Mouse (Mus musculus) embryo, embryonic 11.5 days (tissue): Measurements from ENCODE around the gene Adcyap1r1.
A peak's percentile ranks its signal among the peaks of the same experiment; 100 is the strongest.

Experiments used
- DNase-seq: peaks from one replicate; pipeline ENCODE4 v3.0.0-alpha.2; 2012; ENCODE audit warnings: low read depth, low spot score

Adcyap1r1 gene

DNA sequence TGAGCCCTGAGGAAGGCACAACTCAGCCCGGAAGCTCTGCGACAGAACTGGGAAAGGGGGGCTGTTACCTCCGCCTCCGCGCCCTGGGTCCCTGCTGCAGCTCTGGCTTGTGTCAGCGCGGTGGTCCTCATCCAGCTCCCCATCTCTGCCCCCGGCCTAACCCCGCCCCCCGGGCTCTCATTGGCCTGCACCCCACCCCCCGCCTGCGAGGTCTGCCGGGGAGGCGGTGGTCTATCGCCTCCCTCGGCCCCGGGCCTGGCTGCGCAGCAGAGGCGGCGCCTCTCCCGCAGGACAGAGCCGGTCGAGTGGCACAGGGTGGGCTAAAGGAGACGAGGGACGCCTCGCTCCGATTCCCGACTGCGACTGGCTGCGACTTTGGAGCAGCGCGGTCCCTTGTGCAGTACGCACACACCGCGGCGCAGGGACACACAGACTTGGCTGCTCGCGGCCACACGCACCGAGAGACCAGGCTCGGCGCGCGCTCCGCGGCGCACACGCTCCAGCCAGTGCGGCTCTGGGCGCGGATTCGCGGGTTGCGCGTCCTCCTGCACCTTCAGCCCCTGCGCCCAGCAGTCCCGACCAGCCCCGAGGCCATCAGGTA lies at the start of gene Adcyap1r1:
Gene Adcyap1r1 (plus strand): TSS at position 208 of the 601 bp plus-strand sequence.
- DNase-seq: peak; percentile 46

- DNase-seq: no peak
These were observed 49.6 kb upstream of the Adcyap1r1 start for GRCm38 (mm10) chr6:55402041-55402776.

DNA sequence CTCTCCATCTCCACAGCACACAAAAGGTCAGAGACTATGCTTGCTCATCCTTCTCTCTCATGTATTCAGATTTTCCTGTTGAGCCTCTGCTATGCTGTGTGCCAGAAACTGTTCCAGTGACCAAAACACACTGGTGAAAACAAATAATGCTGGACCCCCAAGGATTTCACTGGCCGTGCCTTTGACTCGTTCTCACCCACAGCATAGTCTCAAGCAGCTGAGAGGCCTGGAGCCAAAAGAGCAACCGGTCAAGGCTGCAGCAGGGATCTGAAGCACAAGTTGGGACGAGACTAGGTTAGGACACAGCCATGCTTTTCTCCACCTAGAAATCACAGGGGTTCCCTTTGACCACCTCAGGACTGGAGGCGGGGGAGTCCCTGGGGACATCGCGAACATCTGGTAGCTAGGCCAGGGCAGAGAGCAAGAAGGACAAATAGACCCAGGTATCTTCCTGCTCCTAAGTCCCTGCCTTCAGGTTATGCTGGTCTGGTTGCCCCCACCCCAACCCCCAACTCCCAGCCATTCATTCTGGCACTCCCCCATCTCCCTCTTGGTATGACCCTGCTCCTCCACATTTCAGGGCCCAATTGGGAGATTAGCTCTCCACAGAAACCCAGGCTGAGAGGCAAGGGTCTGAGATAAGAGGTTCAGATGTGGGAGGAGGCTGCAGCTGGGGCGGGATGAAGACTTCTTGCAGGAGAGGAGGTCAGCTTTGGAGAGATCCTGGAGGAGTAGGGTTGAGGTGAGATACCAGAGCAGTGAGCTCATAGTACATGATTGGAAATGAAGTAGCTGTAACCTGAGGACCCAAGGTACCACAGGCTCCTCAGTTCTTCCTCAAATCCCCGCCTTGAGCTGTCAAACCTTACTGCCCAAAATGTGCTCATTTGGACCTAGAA lies 48.1 kb upstream of the Adcyap1r1 start:
- DNase-seq: no peak

DNA sequence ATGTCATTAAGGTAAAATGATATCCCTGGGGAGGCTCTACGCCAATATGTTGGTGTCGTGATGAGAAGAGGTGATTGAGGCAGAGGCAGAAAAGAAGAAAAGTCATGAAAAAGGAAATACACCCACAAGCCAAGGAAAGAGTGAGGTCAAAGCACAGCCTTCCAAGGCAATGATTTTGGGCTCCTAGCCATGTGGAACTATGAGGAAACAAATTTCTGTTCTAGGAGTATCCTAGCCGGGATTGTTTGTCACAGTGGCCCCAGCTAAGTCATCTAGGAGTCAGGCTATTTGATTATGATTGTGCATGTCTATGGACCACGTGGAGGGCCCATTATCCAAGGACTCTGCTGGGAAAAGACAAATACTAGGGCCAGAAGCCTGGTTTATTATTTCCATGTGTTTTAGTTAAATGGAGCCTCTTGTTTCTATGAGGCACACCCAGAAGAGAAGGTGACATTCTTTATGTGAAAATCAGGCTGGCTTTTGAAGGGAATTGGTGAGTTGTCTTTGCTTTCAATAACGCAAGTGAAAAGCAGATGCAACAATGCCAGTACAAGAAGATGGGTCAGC lies 47.3 kb upstream of the Adcyap1r1 start:
- no peak for DNase-seq

DNA sequence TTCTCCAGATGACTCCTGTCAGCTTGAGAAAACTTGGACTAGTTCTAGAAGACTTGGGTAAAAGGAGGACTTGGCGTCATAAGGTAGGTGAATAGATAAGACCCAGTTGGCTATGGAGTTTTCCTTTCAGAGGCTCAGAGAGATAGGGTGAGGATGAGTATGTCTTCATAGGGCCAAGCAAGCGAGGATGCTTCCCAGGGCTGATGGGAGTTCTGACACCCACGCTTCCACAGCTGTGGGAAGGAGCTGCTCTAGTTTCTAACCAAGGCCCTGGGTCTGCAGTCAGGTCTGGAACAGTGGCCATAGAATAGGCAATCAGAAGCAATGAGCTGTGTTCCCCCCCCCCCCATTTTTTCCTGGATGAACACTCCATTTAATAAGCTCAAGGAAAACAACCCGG lies 44.4 kb upstream of the Adcyap1r1 start:
- DNase-seq: no peak

DNA sequence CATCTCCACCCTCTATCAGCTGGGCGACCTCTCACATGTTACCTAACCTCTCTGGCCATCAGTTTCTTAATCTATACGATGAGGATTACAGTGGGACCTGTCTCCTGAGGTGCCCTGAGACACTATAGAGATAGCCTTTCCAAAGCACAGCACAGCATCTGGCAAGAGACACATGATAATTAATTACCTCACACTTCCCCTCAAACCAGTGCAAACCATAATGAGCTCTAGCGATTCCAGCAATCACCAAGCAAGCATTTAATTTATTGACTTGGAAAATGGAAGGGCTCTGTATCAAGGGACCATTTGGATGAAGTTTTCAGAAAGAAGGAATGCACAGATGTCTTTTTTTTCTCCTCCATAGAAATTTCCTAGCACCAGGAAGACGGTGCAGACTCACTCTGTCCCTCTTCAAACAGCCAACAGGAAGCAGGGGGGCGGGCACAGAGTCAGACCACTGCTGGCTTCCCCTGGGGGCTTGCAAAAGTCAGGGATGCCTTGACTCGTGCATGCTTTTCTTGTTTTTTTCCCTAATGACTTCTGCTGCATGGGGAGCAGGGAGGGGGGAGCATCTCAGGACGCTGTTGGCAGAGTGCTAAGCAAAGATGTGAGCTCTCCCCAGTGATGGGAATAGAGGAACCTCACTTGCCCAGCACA lies 41.5 kb upstream of the Adcyap1r1 start:
- DNase-seq: no peak

DNA sequence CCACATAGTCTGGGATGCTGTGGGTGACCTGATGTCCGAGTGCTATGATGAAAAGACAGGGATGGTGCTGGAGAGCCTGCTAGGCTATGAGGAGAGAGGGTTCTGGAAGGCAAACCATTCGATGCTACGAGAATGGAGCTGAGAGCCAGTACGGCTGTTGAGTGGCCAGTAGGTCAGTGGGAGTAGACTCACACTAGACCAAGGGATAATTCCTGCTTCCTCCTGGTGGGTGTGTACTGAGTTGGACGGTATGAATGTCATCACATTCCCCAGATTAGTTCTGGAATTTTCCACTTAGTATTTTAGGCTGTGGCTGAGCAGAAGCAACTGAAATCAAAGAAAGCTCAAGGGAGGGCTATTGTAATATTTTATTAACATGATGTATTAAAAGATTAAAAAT lies 40.8 kb upstream of the Adcyap1r1 start:
- no peak for DNase-seq

- DNase-seq: no peak
These were observed 35.6 kb upstream of the Adcyap1r1 start for GRCm38 (mm10) chr6:55416202-55416601.

- DNase-seq: no peak
These were observed 32.9 kb upstream of the Adcyap1r1 start for GRCm38 (mm10) chr6:55418746-55419410.

DNA sequence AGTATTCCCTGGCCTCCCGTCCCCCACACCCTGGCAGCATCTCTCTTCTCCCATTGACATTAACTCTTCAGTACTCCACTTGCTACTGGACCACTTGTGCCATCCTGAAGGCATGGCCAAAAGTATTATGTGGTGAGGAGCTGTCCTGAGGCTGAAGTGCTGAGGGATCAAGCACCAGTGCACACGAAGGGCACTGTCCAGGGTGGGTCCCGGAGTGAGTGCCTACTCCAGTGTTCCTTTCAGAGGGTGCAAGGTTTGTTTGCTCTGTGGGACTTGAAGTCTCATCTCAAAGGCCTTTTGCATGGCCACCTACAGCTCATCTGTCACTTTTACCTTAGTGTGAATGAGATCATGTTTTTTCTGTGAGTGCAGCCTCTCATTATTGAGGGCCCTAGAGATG lies 31.4 kb upstream of the Adcyap1r1 start:
- no peak for DNase-seq

DNA sequence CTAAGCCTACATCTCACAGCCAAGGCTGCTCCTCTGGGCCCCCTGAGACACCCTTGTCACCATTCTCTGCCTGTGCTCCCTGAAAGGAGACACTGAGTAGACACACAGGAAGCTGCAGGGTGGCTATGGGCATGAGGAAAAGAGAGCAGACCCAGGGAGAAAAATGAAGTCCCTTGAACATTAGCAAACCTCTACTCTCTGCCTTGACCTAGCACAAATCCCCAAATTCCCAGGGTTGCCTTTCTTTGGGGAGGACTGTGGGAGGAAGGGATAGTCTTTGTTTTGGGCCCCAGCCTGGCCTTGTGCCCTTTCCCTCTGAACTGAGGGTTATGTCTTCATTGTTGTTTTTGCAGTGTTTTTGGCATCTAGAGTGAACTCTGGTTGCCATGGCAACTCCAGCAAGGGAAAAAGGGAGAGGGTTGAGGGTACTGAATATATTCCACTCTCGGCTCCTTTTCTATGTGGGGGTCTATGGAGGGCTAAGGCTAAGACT lies 30.9 kb upstream of the Adcyap1r1 start:
- no peak for DNase-seq

GRCm38 (mm10) chr6:55432121-55432520 lies 19.7 kb upstream of the Adcyap1r1 start:
- DNase-seq: no peak

- no peak for DNase-seq
These were observed 17.4 kb upstream of the Adcyap1r1 start for GRCm38 (mm10) chr6:55434360-55434759.

DNA sequence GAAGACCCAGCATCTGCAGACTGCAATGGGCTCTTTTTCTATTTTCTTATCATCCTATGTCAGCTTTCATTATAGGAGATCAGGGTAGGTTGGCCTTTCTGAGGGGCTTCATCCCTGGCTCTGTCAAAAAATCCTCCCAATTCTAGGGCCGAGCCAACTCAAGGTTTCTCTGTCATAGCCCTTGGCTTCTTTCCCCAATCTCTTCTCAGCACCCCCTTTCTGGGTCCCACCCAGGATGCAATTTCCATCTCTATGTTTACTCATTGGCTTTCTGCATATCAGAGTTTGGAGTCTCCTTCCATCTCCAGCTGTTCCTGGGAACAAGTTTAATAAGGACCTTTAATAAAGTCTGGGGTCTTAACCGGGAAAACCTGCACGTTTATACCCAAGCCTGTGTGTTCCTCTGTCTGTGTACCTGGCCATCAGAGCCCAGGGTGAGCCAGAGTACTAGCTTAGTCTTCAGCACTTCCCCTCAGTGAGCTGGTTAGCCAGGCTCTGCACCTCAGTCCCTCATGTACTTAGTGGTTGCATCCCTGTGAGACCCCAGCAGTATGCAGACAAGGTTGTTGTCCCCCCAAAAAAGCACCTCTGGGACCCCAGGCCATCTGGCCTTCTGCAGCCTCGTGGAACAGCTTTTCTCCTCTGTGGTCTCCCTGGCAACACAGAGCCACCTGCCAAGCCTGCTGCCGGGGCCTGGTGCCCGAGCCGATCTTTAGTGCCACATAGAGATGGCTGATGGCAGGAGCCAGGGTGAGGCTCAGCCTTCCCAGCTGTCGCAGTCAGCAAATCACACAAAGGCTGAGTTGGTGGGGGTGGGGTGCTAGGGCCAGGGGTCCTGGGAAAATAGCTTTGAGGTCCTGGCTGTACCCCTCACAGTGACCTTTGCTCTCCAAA lies 16.3 kb upstream of the Adcyap1r1 start:
- DNase-seq: no peak

GRCm38 (mm10) chr6:55437919-55438318 lies 13.9 kb upstream of the Adcyap1r1 start:
- no peak for DNase-seq

DNA sequence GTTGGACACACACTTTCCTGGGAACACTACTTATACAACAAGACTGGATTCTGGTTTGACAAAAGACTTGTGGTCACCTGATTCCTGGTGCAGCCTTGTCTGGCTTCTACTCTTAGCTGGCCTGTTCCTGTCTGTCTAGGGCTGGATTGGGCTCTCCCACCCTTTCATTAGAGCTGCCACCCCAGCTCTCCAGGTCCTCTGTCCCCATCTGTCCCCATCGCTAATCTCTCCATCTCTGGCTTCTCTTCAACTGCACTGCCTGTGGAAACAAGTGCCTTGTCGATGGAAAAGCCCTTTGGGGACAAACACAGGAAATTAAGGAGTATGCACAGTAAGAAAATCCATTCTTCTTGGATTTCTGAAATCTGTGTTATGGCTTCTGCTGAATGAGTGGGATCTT lies 12.9 kb upstream of the Adcyap1r1 start:
- no peak for DNase-seq

- DNase-seq: no peak
These were observed 7.7 kb upstream of the Adcyap1r1 start for GRCm38 (mm10) chr6:55443927-55444688.

- DNase-seq: no peak
These were observed 7.1 kb upstream of the Adcyap1r1 start for GRCm38 (mm10) chr6:55444721-55445120.

GRCm38 (mm10) chr6:55448199-55448598 lies 3.6 kb upstream of the Adcyap1r1 start:
- DNase-seq: no peak
